Mouse (Mus musculus) E14TG2a.4 (cell line): ENCODE measurements around the gene Lman2.

Source experiments
- H3K27me3 ChIP-seq: 2 replicates; pipeline ENCODE4 v1.6.1; 2014; ENCODE audit warnings: low read length, control low read depth; ENCODE audit not compliant: insufficient read depth
- H3K36me3 ChIP-seq: 2 replicates; pipeline ENCODE4 v1.6.1; 2014; ENCODE audit warnings: low read length, control low read depth; ENCODE audit not compliant: insufficient read depth
- H3K4me1 ChIP-seq: replicated peaks from 2 replicates; pipeline ENCODE4 v1.6.1; 2014; ENCODE audit warnings: low read depth, low read length, control low read depth
- H3K4me3 ChIP-seq: replicated peaks from 2 replicates; pipeline ENCODE4 v1.5.1; 2014; ENCODE audit warnings: mild to moderate bottlenecking, low read length
- H3K9me3 ChIP-seq: 2 replicates; pipeline ENCODE4 v1.6.1; 2014; ENCODE audit warnings: low read length, control low read depth
- CTCF ChIP-seq: conservative IDR thresholded peaks from 2 replicates; pipeline ENCODE4 v1.5.1; 2014; ENCODE audit warnings: low read length
- NANOG ChIP-seq: IDR thresholded peaks from 2 replicates; pipeline ENCODE4 v1.6.1; 2014; ENCODE audit warnings: borderline replicate concordance, low read length, mixed read lengths
- POU5F1 ChIP-seq: IDR thresholded peaks from 2 replicates; pipeline ENCODE4 v1.6.1; 2014; ENCODE audit warnings: low read length, borderline replicate concordance

Lman2 gene

GRCm38 (mm10) chr13:55312028-55312630, 50.5 kb downstream of the Lman2 start:
- Histone ChIP-seq H3K36me3 (peaks cover 99% of the 10 kb centered on the region), H3K9me3 (no peaks in the 10 kb centered on the region), H3K4me1 (peaks cover 48% of the 10 kb centered on the region), H3K27me3 (no peaks in the 10 kb centered on the region), H3K4me3 (no peak overlapping the region)
- TF ChIP-seq POU5F1: no peak
- TF ChIP-seq NANOG: no peak
- no peak for TF ChIP-seq CTCF

GRCm38 (mm10) chr13:55300913-55301312, 61.7 kb downstream of the Lman2 start:
- no peaks in the 10 kb centered on the region for H3K27me3 ChIP-seq
- H3K36me3 ChIP-seq: peaks cover 100% of the 10 kb centered on the region
- TF ChIP-seq CTCF (no peak), NANOG (no peak), POU5F1 (no peak)

GRCm38 (mm10) chr13:55296760-55297159, 65.8 kb downstream of the Lman2 start:
- Histone ChIP-seq H3K9me3 (no peaks in the 10 kb centered on the region), H3K27me3 (no peaks in the 10 kb centered on the region), H3K4me1 (0 out of 2 replicates have a peak, but pooled peaks cover 5% of the 10 kb centered on the region), H3K36me3 (peaks cover 100% of the 10 kb centered on the region), H3K4me3 (no peak overlapping the region)
- TF ChIP-seq NANOG: no peak

More at GRCm38 (mm10) chr13:55300913-55301312, 61.7 kb downstream of the Lman2 start:
- H3K4me1 ChIP-seq: no peaks in the 10 kb centered on the region
- H3K4me3 ChIP-seq: no peak overlapping the region
- no peaks in the 10 kb centered on the region for H3K9me3 ChIP-seq
